Mouse (Mus musculus) adrenal gland, postnatal 36 days (tissue): ENCODE results near the gene Ldhd. TPM values are rescaled to one million over a fixed set of nuclear protein-coding genes. Genes with fewer than 3 reads are reported as not detected.

Source experiments
- DNase-seq, 2 experiments: peaks; one replicate each; pipeline ENCODE4 v3.0.0; 2021; ENCODE audit warnings: mixed read lengths in 1 of 2
- long read RNA-seq, 2 experiments: library from polyadenylated mRNA; stranded (forward); transcript quantifications; one replicate each; pipeline ENCODE4 v2.0.0; 2021; ENCODE audit warnings: borderline sequencing depth in 2 of 2
- total RNA-seq, 2 experiments: library from RNA; stranded (reverse); gene quantifications; 2 replicates each; pipeline ENCODE4 v1.2.3; 2021

The Ldhd gene
- total RNA-seq, result 10 to 100 TPM; 50.1 to 74.8 TPM
- long read RNA-seq, experiment 1, transcript Ldhd-201 (11 exons, 2,273 nt), result major isoform, 61 of 84 reads
- long read RNA-seq, experiment 1, transcript Ldhd-202 (9 exons, 3,402 nt), result minor isoform, 6 of 84 reads
- long read RNA-seq, experiment 1, partial matches to known transcripts, result 4 of 84 reads
- long read RNA-seq, experiment 1, other reads (novel, unspliced or antisense), result 13 of 84 reads
- long read RNA-seq, experiment 2, transcript Ldhd-201 (11 exons, 2,273 nt), result major isoform, 15 of 20 reads
- long read RNA-seq, experiment 2, partial matches to known transcripts, result 2 of 20 reads
- long read RNA-seq, experiment 2, other reads (novel, unspliced or antisense), result 2 of 20 reads

DNA sequence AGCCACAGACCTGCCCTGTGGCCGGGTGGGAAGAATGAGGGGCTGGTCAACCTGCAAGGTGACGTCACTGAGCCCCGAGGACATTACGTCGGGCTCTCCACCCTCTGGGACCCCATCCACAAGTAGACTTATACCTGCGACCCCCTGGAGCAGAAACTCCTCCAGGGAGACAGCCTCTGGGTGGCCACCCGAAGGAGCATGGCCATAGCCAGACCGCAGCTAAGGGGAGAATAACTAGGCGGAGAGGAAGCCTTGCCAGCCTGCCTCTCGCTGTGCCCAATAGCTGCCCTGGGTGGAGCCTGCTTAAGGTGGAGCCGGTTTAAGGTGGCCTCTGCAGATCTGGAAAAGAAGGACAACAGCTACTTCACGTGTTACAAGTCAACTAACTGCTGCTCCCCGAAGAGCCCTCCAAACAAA, at the start of gene Ldhd:
Gene Ldhd, minus strand, starts transcription at position 270 of the 417 bp plus-strand sequence.
- peak; percentile 86 to 88 for DNase-seq

DNA sequence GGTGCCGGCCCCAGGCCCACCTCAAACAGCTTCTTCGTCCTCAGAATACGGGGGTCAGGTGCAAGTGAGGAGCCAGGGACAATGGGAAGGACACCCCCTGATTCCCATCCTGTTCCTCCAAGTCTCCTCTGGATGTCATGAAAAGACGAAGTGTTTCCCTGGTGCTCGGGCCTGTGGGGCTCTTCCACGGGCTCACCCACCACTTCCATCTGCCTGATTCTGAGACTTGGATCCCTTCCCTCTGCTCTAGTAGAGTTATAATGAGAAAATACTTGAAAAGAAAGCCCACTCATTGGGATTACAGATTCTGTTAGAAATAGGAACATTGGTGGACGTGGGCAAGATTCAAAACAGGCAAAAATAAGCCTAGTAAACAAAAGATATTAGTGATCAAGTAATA, 48.7 kb upstream of the Ldhd start:
- DNase-seq, result no peak

- peak; percentile 45 to 75 for DNase-seq
Measured at GRCm38 (mm10) chr8:111678111-111678510, 47.9 kb upstream of the Ldhd start.

DNA sequence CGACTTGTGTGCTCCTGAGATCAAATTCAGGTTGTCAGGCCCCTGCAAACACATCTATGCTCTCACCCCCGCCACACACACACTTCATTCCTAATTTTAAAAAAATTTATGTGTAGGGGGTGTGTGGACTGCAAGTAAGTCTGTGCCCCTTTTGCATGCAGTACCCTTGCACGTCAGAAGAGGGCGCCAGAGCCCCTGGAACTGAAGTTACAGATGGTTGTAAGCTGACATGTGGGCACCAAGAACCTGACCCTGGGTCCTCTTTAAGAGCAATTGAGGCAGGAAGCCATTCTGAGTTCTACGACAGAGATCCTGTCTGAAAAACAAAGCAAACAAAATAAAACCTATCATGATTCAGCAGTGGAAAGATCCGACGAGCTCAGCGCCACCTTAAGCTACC, 46.1 kb upstream of the Ldhd start:
- no peak for DNase-seq

DNA sequence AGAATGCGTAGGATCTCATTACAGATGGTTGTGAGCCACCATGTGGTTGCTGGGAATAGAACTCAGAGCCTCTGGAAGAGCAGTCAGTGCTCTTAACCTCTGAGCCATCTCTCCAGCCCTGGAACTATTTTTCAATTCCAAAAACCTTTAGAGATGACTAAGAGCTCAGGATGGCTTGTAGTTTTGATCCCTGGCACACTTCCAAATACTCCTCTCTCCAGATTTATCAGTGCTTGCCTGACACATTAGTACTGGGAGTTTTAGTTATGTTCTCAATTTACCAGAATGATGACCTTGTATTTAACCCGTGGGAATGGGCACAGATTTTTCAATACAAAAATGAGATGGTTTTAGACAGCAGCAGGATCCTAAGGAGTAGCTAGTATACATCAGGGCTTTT, 36.6 kb upstream of the Ldhd start:
- peak in 1 of 2 experiments; percentile 32 for DNase-seq

GRCm38 (mm10) chr8:111662473-111662872, 32.3 kb upstream of the Ldhd start:
- DNase-seq, result peak; percentile 85 to 88

DNA sequence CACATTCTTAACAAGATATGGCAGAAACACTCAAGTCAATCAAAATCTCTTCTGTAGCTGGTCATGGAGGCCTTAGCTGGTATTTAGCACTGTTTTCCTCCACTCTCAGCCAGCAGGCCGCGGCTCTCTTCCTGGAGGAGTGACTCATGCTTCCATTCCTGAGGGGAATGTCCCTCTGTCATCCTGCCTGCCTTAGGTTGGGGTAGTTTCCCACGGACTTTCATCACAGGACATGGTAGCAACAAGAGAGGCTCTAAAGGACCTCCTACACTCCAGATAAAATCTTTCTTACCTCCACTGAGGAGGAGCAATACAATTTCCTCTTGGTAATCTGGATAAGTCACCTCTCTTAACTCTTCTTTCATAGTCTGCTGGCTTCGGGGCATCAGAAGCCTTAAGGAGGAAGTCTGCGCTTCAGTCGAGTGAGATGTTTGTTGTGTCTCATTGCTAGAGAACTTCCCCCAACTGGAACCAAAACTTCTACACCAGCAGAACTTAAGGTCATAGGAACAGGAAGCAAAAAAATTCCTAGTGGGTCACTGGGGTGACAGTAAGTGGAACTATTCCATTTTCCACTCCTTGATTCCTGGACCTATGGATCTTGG, 28.7 kb upstream of the Ldhd start:
- peak; percentile 22 to 57 for DNase-seq

GRCm38 (mm10) chr8:111657312-111657854, 27.2 kb upstream of the Ldhd start:
- DNase-seq, result no peak

- DNase-seq, result no peak
Measured at GRCm38 (mm10) chr8:111653524-111653923, 23.4 kb upstream of the Ldhd start.

- DNase-seq, result no peak
Measured at GRCm38 (mm10) chr8:111650651-111651050, 20.5 kb upstream of the Ldhd start.

DNA sequence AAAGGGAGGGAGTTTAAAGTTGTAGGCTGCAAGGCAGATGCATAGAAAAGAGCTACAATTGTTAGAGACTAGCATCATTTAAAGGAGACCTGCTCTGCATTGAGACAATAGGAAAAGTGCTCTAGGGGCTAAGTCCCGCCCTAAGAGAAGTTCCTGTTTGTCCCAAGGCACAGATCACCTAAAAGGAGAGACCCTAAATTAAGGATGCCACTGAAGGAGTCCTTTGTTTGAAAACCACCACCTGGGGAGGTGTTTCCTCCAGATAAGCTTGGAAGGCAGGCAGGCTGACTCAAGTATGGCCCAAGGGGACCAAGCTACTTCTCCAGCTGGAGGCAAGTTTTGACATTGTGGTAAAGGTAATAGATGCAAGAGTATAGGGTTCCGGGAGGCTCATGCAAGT, 18.7 kb upstream of the Ldhd start:
- DNase-seq, result no peak

GRCm38 (mm10) chr8:111645715-111646114, 15.5 kb upstream of the Ldhd start:
- DNase-seq, result no peak

GRCm38 (mm10) chr8:111644286-111645051, 14.3 kb upstream of the Ldhd start:
- DNase-seq, result peak in 1 of 2 experiments; percentile 31

DNA sequence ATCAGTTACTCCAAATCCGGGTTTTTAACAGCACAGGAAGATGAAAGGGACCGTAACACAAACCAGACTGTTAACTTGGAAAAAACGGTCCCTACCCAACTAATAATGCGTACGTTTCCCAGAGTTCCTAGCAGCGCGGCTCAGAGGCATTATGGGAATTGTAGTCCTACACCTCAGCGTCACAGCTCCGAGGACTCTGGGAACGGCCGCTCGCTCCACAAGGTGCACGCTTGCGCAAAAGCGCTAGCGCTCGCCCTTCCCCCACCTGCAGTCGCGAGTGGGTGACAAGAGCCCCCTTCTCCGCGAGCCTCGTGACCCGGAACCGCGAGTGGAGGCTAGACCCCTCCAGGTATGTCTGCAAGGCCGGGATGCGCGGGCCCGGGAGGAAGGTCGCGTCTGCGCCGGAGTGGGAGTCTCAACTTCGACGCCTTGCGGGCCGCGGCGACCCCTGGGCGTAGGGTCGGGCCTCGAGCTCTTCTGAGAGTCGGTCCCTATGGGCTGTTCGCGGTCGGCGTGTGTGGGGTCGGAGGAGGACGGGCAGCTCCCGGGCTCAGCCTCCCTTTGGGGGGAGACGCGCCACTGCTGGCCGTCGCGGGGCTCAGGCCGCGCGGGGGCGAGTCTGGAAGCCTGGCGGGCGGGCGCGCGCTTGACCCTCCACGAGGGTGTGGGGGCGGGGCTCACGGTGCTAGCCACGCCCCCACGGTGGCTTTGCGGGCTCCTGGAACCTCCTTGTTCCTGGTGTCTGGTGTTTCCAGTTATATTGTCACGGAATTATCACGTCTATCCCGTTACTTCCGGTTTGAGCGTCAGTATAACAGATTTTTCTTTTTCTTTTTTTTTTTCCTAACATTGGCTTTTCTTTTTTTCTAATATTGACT, 13.3 kb upstream of the Ldhd start, which contains the start of gene Zfp1:
Gene Zfp1, plus strand, starts transcription at position 138 of the 878 bp plus-strand sequence.
- peak; percentile 92 to 94 for DNase-seq

DNA sequence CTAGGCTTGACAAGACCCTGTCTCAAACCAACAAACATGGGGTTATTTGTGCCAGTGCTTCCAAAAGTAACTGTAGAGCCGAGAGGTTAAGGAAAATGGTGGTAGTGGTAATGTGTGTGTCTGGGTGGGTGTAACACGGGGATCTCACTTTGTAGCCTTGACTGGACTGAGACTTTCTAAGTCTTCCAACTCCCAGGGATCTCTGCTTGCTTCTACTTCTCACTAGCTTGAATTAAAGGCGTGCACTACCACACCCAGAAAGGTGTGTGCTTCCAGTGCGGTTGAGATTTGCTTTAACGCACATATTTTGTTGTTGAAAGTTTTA, 12.7 kb upstream of the Ldhd start:
- no peak for DNase-seq

DNA sequence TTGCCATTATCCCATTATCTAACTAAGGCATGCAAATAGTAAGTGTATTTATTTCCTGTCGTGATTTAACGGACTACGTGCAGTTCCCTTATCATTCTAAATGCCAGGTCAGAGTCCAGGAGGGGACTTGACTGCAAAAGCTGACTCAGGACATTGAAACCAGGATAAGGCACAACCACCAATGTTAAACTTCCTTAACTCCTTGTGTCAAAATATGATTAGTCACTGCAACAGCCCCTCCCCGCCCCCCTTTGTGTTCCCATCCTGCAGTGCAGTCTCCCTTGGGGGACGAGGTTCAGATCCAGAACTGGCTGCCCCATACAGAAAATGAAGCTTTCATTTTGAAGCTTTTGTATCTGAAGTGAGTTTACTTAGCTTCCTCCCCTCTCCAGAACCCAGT, 12.3 kb upstream of the Ldhd start:
- DNase-seq, result peak in 1 of 2 experiments; percentile 52

DNA sequence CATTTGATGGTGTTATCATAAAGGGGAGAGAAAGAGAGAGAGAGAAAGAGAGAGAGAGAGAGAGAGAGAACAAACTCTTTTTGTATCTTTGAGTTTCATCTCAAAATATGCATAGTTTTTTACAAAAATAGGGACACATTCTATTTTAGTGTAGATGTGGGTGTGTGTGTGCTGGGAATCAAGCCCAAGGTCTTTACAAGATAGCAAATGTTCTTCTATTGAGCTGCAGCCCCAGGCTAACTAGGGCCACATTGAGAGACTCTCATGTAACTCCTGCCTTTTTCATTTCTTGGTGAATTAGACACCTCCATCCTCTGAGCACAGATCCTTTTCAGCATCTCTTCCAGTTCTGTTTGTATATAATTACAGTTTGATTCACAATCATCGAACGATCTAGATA, 10.9 kb upstream of the Ldhd start:
- no peak for DNase-seq

DNA sequence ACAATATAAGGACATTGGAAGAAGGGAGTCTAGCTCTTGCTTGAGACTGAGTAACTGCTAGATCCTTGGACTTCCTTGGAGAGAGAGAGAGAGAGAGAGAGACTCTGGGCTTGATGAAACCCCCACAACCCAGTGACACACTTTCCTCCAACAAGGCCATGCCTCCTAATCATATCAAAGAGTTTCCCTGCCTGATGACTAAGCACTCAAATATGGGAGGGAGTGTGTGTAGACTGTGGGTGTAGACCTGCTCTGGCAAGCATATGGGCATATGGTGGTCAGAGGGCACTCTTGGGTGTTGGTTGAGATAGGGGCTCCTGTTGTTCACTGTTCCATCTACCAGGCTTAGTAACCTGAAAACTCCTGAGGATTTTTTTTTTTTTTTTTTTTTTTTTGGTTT, 7.9 kb upstream of the Ldhd start:
- no peak for DNase-seq

DNA sequence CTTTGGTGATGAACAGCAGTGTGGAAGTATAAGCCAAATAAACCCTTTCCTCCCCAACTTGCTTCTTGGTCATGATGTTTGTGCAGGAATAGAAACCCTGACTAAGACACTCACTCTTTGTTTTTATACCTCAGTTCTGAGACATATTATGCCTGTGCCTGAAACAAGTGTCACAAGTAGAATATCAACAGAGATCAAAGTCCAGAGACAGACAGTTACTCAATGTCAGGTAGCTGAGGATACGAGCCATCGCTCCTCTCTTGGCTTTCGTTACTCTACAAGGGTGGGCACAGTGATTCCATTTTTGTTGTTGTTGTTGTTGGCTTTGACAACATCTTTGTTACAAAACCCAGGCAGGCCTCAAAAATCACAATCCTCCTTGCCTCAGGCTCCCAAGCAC, 2.8 kb upstream of the Ldhd start:
- DNase-seq, result no peak

DNA sequence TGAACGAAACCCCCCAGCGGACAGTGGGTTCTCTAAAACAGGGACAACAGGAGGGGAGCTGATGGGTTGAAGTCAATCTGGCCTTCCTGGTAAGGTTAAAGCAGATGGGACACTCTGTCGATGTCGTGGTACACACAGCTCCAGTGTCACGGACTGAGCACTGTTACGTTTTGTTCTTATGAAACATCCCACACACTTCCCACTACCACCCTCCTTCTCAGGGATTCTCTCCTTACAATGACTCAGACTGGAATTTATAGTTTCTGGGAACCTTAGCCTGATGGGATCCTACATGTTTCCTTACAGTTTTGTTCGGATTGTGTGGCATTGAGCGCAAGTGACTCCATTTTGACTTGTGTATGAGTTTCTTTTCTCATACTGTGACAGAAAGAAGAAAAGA, 1.4 kb upstream of the Ldhd start:
- DNase-seq, result no peak

- DNase-seq, result no peak
Measured at GRCm38 (mm10) chr8:111628894-111629501, 1.2 kb downstream of the Ldhd start.
